Mouse (Mus musculus): ENCODE measurements around the gene Ptx4.
"Not testable (repeated sequence)": the region's sequence is repeated elsewhere in the genome, so short reads cannot be mapped to it uniquely, and the experiment has no call there.

Gene Ptx4

DNA sequence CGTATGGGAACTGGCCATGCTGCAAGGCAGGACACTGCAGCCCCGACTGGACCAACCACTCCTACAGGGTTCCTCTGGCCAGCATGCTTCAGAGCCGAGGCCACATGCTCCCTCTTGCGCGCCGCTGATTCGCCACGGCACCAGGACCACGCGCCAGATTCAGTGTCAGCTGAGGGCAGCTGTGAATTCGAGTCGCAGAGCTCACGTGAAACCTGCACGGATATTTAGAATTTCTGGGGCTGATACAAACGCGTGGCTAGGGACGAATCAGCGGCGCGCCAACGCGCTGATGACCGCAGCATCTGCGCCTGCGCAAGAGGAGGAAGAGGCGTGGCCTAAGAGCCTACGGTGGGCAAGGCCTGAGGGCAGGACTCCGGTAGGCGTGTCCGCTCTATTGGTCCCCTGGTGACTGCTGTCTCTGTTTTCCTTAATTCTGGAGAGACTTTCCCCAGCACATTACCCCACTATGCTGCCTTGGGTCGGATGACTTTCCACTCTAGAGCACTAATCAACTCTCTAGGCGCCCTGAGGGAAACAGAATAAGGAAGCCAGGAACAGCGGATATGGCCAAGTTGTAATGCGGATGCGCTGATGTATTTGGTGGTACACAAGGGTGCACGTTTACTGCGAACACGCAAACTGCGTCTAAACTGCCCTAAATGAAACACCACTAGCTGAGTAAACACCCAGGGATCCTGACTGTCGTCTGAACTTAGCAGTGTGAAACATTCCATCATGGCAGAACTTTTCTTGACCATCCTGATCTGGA lies 4.7 kb upstream of the Ptx4 start, which contains the start of gene Telo2:
TSS of gene Telo2 (minus strand) at position 304 of the 769 bp plus-strand sequence.
- peak; percentile 98 for DNase-seq (ENCODE audit: low spot score)

DNA sequence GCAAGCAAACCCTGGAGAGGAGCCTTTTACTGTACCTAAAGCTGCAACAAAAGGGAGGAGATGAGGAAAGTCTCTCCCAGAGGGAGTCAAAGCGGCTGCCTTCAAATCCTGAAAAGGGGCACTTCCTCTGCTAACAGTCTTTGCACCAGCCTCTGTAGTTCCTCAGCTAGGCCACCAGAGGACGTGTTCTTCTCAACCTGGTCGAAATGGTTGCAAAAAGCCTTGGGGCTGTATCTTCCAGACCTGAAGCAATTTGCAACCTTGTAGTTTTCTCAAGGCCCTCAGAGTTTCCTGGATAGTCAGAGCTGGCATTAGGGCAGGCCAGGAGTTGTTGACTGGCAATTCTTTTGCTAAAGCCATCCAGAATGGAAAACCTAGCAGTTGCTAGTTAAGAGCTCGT lies 3.3 kb upstream of the Ptx4 start:
- DNase-seq (ENCODE audit: low spot score): peak; percentile 7

DNA sequence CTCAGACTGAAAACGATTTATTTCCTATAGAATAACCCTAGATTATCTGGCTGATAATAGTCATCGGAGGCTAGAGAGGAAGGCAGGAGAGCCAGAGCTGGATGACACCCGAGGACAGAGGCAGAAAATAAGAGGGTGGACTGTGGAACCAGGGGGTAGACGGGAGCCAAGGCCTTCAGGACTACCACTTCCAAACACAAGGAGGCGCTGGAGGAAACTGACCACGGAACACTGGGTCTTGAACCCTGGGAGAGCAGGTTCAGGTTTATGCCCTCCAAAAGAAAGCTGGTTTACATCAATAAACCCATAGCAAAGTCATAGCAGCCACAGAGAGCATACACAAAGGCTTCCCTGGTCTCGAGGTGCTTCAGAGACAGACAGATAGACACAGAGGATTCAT lies 3.4 kb downstream of the Ptx4 start:
- peak; percentile 34 for DNase-seq (ENCODE audit: low spot score)

DNA sequence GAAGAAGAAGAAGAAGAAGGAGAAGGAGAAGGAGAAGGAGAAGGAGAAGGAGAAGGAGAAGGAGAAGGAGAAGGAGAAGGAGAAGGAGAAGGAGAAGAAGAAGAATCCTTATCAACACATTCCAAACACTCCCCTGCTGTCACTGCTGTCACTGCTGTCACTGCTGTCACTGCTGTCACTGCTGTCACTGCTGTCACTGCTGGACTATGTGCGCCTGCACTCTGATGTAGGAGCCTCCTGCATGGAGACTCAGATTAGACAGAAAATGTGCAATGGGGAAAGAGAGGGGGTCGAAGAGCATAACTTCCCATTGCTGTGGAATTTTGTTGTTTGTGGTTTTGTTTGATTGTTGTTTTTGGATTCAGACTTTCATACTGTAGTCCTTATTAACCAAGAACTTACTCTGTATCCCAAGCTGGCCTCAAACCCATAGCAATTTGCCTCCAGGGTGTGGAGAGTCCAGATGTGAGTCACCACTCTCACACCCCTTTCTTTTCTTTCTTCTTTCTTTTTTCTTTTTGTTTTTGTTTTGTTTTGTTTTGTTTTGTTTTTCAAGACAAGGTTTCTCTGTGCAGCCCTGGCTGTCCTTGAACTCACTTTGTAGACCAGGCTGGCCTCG lies 5.0 kb downstream of the Ptx4 start:
- not testable (repeated sequence) for DNase-seq (ENCODE audit: low spot score)

DNA sequence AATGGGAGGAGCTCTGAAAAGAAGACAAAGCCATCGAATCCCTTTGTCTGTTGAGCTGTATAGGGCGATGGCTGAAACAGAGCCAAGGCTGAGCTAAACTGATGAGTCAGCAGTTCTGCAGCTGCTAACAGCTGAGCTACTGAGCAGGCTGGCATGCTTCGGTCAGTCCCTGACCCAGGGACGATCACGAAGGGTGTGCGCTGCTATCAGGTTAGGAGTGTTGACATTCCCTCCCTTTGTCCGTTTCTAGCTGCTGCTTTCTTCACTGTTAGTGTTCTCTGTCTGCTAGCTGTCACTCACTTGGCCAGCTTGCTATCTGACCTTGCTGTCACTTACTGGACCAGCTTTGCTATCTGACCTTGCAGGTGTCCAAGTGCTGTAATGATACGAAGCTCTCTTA lies 6.5 kb downstream of the Ptx4 start:
- peak; percentile 53 for DNase-seq (ENCODE audit: low spot score)

DNA sequence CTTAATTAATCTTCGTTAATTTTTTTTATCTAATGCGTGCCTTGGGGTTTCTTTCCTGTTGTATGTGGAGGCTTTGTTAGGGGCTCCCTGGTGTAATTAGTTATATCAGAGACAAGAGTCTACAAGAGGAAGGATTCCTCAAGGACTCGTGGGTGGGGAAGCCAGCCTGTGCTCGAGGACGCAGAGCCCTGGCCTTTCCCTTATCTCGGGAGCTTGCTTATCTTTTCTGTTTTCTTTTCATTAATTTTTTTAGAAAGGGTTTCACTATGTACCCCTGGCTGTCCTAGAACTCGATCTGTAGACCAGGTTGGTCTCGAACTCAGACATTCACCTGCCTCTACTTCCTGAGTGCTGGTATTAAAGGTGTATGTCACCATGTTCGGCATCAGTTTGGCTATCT lies 7.1 kb downstream of the Ptx4 start:
- no peak for DNase-seq (ENCODE audit: low spot score)

DNA sequence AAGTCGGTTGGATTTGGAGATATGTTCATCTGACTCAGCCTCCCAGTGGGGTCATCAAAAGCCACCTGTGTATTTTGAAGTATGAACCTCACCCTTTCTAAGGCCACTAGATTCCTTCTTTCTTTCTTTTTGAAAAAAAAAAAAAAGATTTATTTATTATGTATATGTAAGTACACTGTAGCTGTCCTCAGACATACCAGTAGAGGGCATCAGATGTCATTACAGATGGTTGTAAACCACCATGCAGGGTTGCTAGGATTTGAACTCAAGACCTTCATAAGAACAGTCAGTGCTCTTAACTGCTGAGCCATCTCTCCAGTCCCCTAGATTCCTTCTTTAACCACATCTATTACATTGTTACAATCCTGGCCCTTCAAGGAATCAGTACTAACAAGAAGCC lies 9.5 kb downstream of the Ptx4 start:
- no peak for DNase-seq (ENCODE audit: low spot score)

DNA sequence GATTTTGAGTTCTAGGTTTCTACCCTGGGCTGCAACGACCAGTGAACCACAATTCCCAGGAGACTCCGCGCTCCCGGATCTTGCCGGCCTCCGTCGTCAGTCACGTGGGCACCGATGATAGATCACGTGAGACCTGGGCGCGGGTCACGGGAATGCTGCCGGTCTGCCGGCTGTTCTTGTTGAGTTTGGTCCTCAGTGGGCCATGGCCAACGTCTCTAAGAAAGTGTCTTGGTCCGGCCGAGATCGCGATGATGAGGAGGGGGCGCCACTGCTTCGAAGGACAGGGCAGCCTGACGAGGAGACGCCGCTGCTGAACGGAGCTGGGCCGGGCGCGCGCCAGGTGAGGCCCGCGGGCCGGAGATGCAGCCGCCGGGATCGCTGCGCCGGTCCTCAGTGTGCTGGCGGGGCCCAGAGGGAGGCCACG lies 12.7 kb downstream of the Ptx4 start, which contains the start of gene Clcn7:
TSS of gene Clcn7 (plus strand) at position 117 of the 424 bp plus-strand sequence.
- DNase-seq (ENCODE audit: low spot score): peak; percentile 96

DNA sequence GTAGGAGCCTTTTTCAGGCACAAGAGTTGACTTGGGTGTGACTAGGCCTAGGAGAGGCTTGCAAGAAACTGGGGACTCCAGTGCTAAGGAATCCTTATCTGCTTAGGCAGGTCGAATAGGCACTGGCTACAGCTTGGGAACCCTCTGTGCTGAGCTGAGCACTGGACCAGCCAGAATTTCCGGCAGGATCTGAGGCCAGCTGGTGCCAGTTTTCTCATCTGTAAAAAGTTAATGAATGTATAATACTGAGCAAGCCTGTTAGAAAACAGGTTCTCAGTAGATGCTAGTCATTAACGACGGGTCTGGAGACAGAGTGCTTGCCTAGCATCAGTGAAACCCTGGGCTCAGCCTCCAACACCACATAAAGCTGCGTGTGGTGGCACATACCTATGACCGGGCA lies 15.1 kb downstream of the Ptx4 start:
- DNase-seq (ENCODE audit: low spot score): no peak

DNA sequence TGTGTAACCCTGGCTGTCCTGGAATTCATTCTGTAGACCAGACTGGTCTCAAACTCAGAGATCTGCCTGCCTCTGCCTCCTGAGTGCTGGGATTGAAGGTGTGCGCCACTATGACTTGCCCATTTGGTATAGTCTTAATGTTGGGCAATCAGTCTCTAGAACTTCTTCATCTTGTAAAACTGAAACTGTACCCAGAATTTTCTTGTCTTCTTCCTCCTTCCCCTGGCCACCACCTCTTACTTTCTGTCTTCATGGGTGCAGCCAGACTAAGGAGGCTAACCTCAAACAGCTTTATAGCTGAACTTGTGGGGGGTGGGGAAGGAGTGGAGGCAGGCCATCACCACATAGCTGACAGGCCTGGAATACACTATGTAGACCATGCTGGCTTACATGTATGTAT lies 18.2 kb downstream of the Ptx4 start:
- no peak for DNase-seq (ENCODE audit: low spot score)

DNA sequence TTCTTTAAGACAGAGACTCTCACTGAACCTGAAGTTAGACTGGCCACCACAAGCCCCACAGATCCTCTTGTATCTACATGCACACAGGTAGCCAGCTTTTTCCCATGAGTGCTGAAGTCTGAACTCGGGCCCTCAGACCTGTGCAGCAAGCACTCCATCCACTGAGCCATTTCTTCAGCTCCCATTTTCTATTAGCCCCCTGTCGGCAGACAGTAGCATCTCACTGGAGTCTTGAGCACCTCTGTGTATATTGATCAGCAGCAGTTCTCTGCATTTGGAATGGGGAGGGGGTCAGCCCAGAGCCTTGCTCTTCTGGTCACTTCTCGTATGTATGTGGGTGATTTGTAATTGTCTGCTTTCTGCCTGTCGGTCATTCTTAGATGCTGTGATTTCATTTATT lies 19.4 kb downstream of the Ptx4 start:
- DNase-seq (ENCODE audit: low spot score): peak; percentile 28

DNA sequence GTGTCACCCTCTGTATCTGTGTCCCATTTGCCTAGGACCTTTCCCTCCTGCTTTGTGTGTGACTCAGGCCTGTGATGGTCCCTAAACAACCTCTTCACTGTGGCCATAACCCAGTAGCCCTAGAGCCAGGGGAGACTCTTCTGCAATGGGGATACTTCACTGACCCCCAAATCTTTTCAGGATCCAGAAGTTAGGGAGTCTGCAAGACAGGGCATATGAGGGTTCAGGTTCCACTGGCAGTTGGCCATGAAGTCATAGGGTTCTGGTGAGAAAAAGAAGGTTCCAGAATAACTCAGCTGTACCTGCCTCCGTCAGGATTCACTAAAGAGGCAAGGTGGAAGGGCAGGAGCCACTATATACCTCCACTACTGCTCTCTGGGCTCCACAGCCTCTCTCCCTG lies 41.6 kb downstream of the Ptx4 start, which contains the start of gene Ccdc154:
TSS of gene Ccdc154 (plus strand) at position 301 of the 400 bp plus-strand sequence.
- no peak for DNase-seq (ENCODE audit: low spot score)

DNA sequence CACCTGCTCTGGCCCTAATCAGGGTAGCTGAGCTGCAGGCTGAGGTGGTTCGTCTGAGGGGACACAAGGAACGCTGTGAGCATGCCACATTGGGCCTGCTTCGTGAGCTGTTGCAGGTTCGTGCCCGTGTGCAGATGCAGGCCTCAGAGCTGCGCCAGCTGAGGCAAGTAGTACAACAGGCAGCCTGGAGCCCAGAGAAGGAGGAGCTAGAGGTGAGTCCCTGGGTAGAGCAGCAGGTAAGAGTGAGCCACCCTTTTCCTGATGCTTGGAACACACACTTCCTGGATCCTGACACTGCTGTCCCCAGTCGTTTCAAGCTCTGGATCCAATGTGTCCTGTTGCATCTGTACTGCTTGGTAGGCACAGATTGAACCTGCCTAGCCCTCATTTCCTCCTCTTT lies 42.8 kb downstream of the Ptx4 start:
- no peak for DNase-seq (ENCODE audit: low spot score)

DNA sequence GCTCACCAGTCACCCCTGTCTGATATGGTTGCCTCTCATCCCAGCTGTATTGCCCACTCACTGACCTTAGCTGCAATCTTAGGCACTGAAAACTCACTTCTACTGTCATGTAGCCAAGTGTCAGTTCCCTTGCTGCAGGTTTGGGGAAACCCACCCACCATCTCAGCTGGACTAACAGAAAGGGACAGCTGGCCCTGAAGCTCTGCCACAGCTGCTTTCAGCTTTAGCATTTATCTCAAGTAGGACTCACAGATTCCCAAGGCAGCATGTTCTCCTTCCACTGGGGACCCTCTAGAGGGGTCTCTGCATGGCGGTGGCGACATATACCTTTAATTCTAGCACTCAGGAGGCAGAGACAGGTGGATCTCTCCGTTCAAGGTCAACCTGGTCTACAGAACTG lies 44.2 kb downstream of the Ptx4 start:
- no peak for DNase-seq (ENCODE audit: low spot score)

DNA sequence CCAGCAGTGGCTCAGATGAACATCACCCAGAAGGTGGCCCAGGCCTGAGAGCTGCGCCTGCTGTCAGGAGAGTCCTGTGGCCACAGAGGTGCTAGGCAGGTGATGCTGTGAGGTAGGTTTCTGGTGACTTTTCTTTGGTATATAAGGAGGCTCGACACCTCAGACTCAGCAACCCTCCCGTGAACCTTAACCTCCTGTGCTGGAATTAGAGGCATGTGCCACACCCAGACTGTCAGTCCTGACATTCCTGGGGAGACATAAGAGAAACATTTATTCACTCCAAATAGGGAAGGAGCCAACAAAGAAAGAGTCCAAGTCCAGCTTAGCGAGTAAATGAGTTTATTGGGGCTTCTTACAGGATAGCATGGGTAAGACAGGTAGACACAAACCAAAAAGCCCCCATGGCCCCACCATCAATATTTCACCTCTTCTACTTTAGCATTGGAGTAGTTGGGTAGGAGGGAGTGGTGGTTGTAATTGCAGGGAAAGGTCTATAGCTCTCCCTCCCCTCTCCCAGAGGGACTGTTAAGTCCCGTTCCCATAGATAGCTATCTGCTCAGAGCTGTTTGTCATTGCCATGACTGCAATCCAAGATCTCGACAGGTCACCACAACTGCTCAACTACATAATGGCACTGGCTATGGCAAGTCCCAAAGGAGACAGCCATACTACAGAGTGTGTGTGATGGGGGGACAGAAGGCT lies 45.6 kb downstream of the Ptx4 start:
- DNase-seq (ENCODE audit: low spot score): no peak

DNA sequence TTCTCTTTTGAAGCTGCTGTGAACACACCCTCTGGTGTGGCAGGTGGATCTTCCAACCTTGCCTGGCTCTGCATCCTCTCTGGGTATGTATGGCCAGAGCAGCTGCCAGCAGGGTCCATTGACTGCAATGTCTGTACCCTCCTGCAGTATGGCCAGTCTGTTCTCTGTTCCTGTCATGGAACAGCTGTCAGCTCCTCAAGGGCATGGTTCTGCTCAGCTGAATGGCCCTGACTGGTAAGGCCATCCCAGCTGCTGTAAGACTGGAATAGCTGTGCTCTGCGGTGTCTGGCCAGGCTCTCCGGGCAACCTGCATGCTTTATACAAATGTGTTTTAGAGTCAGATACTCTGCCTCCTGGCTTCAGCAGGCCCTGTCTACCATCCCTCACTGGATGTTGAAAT lies 49.1 kb downstream of the Ptx4 start:
- DNase-seq (ENCODE audit: low spot score): no peak

DNA sequence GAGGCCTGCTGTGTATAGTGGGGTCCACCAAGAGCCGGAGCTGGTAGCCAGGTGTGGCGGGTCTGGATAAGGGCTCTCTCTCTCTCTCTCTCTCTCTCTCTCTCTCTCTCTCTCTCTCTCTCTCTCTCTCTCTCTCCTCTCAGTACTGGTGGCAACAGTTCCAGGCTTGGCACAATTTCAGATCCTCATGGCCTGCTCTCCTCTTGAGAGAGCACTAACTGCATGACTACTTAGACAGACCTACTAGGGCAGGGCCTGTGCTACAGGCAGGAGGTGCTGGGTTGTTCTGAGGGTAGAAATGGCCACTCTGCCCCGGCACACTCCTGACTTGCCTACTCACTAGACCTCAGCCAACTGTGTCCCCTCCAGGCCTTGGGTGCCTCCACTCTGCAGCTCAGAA lies 52.0 kb downstream of the Ptx4 start:
- DNase-seq (ENCODE audit: low spot score): no peak

Measured in embryo, embryonic 10 days (tissue).